Mouse (Mus musculus) limb, embryonic 15.5 days (tissue): ENCODE data around the gene Smim8. TPM values are rescaled to one million over a fixed set of nuclear protein-coding genes. Genes with fewer than 3 reads are reported as not detected.
"Not testable (repeated sequence)": the region's sequence is repeated elsewhere in the genome, so short reads cannot be mapped to it uniquely, and the experiment has no call there.

Experiments
- ATAC-seq: fragments of 200-750 bp; cut with Nextera tagmentation; 2 replicates; pipeline ENCODE4 v1.8.0; 2017; ENCODE audit warnings: low read depth, moderate TSS enrichment; ENCODE audit not compliant: insufficient number of reproducible peaks, low FRiP score, low TSS enrichment
- H3K27ac ChIP-seq: fragments of 300-500 bp; sonication (generic); 2 replicates; pipeline ENCODE4 v1.5.1; 2015; ENCODE audit warnings: moderate library complexity, mild to moderate bottlenecking, inconsistent platforms
- H3K27me3 ChIP-seq: fragments of 300-500 bp; sonication (generic); 2 replicates; pipeline ENCODE4 v1.6.1; 2015; ENCODE audit warnings: inconsistent platforms
- H3K36me3 ChIP-seq: fragments of 300-500 bp; sonication (generic); 2 replicates; pipeline ENCODE4 v1.6.1; 2015; ENCODE audit warnings: inconsistent platforms
- H3K4me1 ChIP-seq: fragments of 300-500 bp; sonication (generic); 2 replicates; pipeline ENCODE4 v1.6.1; 2015; ENCODE audit warnings: inconsistent platforms
- H3K4me2 ChIP-seq: fragments of 300-500 bp; sonication (generic); 2 replicates; pipeline ENCODE4 v1.6.1; 2015; ENCODE audit warnings: mild to moderate bottlenecking, inconsistent platforms
- H3K4me3 ChIP-seq: fragments of 300-500 bp; sonication (generic); 2 replicates; pipeline ENCODE4 v1.5.1; 2015; ENCODE audit warnings: mild to moderate bottlenecking, inconsistent platforms
- H3K9ac ChIP-seq: fragments of 300-500 bp; sonication (generic); 2 replicates; pipeline ENCODE4 v1.6.1; 2015; ENCODE audit warnings: inconsistent platforms
- H3K9me3 ChIP-seq: fragments of 300-500 bp; sonication (generic); 2 replicates; pipeline ENCODE4 v1.6.1; 2016; ENCODE audit warnings: inconsistent platforms
- WGBS: fragments of 180-500 bp; shearing (Covaris S2); methylation state at CpG from one replicate; pipeline ENCODE4 v1.1.7; 2015; 5-methylcytosine and 5-hydroxymethylcytosine counted together
- polyA plus RNA-seq: library from polyadenylated mRNA; unstranded; fragments of >200 nt; fragmentation: Nextera tagmentation; extraction: Ambion mirVana; gene quantifications from 2 replicates; pipeline ENCODE4 v1.2.1, GENCODE M21; 2015

Gene Smim8
- polyA plus RNA-seq, 1 experiment from 2014 or later = 41.1 TPM

DNA sequence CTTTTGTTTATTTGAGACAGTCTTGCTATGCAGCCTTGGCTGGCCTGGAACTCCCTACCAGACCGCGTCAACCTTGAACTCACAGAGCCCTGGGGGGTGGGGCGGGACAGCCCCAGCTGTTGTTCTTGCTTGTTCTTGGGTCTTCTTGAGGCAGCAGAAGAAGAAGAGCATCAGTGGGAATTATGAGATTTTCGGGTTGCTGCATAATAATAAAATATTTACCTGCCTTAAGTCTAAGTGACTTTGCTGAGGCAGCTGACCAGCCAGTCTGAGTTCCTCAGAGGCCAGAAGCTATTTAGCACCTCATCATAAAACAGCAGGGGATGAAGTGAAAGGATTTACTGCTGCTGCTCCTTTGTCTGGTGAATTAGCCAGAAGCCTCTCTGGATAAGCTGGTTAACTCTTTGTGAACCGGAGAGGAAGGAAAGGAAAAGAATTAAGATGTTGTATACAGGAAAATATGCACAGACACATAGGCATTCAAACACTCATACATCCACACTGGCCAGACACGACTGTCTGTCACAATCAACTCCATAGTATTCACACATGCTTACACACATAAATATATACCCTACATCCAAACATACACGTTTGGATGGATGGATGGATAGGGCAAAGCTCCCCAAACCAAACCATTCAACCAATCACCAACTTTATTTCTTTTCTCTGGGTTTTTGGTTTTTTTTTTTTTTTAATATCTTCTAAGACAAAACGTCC, 6.4 kb downstream of the Smim8 start:
- no peak for ATAC-seq
- no peak overlapping the region for H3K4me2 ChIP-seq
- WGBS = 8% methylated on average over 8 of the region's 8 CpGs

DNA sequence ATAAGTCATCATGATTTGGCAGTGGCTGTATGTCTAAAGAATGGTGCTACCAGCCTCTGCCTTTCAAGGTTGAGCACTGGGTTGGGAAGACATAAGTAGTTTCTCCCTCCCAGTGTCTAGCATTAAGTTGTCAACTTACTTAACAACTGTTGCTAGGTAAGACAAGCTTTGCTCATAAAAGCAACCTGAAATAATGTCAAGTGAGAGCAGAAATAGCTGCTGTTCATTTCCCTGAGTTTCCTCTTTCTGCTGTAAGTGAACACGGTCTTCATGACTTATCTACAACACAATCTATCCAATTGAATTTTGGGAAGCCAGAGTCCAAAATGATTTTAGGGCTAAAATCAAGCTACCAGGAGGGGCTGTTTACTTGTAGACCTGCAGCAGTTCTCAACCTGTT, 22.1 kb downstream of the Smim8 start, which contains the start of gene Gm136:
TSS of gene Gm136 (minus strand) at position 101 of the 400 bp plus-strand sequence.
- Histone ChIP-seq H3K36me3 (no peaks in the 10 kb centered on the region), H3K9me3 (no peaks in the 10 kb centered on the region), H3K4me2 (no peak within 1 kb of the TSS), H3K9ac (no peak within 1 kb of the TSS), H3K4me1 (no peaks in the 10 kb centered on the region), H3K27ac (no peak within 1 kb of the TSS), H3K27me3 (no peaks in the 10 kb centered on the region), H3K4me3 (no peak within 1 kb of the TSS)
- WGBS = 83% methylated on average over 1 of the region's 1 CpGs
- no peak for ATAC-seq

More for the DNA sequence above, 6.4 kb downstream of the Smim8 start:
- no peaks in the 10 kb centered on the region for H3K4me1 ChIP-seq
- H3K27ac ChIP-seq = no peak overlapping the region
- no peak overlapping the region for H3K4me3 ChIP-seq
- peaks cover 10% of the 10 kb centered on the region; the same call in 1 of the 2 replicates for H3K36me3 ChIP-seq
- H3K9me3 ChIP-seq = no peaks in the 10 kb centered on the region
- no peaks in the 10 kb centered on the region for H3K27me3 ChIP-seq
- H3K9ac ChIP-seq = no peak overlapping the region

DNA sequence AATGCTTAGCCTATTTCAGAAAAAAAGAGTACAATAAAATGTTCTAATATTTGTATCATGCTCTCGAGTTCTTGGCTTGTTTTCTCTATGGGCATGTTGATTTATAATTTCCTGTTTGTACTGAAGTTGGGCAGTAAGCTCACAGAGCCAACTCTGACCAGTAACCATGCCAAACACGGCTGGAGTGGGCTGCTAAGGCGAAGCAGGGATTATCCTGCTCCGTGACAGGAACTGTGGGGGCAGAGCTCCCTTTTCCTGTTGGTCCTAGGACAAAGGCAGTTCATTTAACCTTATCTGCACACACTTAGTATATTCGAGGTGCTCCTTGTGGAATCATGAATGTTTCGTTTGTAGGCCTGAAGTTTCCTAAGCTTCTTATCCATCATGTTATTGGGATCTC, 29.0 kb downstream of the Smim8 start:
- H3K27me3 ChIP-seq = no peaks in the 10 kb centered on the region
- WGBS = 48% methylated on average over 6 of the region's 6 CpGs
- no peaks in the 10 kb centered on the region for H3K9me3 ChIP-seq
- no peak overlapping the region for H3K4me2 ChIP-seq
- H3K9ac ChIP-seq = no peak overlapping the region
- ATAC-seq = no peak
- H3K4me3 ChIP-seq = no peak overlapping the region
- H3K4me1 ChIP-seq = no peaks in the 10 kb centered on the region
- no peaks in the 10 kb centered on the region for H3K36me3 ChIP-seq
- H3K27ac ChIP-seq = no peak overlapping the region

DNA sequence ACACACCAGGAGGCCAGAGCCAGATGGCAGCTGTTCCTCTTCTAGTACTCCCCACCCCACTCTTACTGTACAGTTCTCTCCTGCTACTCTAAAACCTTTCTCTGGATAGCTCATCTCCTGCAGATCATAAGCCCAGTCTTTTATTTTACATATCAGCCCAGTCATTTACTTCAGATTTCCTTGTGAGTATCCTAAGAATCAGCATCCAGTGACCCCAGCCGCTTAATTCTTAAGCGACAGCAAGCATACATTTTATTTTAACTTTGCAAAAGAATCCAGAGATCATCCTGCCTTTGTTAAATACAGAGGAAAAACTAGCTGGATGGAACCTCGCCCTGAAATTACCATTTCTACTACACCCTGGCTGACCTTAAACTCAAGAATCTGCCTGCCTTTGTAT, 43.8 kb downstream of the Smim8 start:
- WGBS = 77% methylated on average over 3 of the region's 3 CpGs
- peaks cover 5% of the 10 kb centered on the region for H3K27me3 ChIP-seq
- no peak overlapping the region for H3K4me3 ChIP-seq
- no peak overlapping the region for H3K9ac ChIP-seq
- peaks cover 6% of the 10 kb centered on the region; the same call in 1 of the 2 replicates for H3K4me1 ChIP-seq
- H3K9me3 ChIP-seq = no peaks in the 10 kb centered on the region
- no peak for ATAC-seq
- no peak overlapping the region for H3K4me2 ChIP-seq
- no peaks in the 10 kb centered on the region for H3K36me3 ChIP-seq
- no peak overlapping the region for H3K27ac ChIP-seq

DNA sequence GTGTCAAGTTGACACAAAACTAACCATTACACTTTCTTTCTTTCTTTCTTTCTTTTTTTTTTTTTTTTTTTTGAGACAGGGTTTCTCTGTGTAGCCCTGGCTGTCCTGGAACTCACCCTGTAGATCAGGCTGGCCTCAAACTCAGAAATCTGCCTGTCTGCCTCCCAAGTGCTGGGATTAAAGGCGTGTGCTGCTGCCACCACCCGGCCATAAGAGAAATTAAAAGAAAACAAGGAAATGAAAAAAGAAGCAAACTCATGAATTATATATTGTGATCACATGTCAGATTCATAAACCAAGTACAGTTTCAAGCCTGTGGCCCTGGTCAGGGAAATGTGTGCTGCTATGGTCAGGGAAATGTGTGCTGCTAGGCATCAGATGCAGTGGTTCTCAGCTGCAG, 44.8 kb downstream of the Smim8 start:
- not testable (repeated sequence) for H3K4me1 ChIP-seq, H3K27ac ChIP-seq
- WGBS = 31% methylated on average over 2 of the region's 2 CpGs

DNA sequence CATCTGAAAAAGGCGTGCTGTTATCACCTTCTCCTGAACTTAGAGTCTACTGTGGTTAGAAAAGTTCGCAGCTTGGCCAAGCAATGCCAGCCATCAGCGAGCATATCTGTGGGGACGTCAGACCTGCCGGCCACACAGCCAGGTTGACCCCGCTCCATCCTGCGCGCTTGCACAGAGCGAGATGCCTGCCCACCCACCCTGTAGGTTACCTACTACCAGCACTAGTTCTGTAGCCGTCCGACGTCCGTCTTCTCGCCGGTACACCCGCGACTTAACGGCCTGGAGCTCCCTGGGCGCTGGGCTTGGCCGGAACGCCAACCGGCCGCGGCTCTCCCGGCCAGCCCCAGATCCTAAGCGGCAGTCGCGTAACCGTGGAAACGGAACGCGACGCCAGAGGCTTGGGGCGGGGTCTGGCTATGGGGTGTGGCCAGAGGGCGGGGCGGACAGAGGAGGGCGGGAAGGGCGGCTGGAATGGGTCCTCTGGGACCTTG, 48.3 kb downstream of the Smim8 start, which contains the start of gene Cfap206:
TSS of gene Cfap206 (minus strand) at position 356 of the 491 bp plus-strand sequence.
- WGBS = 1% methylated on average over 38 of the region's 38 CpGs
- Histone ChIP-seq H3K9me3 (no peaks in the 10 kb centered on the region), H3K36me3 (no peaks in the 10 kb centered on the region), H3K9ac (no peak within 1 kb of the TSS), H3K27ac (no peak within 1 kb of the TSS), H3K4me1 (peaks cover 6% of the 10 kb centered on the region; the same call in 1 of the 2 replicates), H3K4me2 (peak within 1 kb of the TSS; percentile 93), H3K27me3 (peaks cover 5% of the 10 kb centered on the region), H3K4me3 (peak within 1 kb of the TSS; percentile 50)
- 0 out of 2 replicates have a peak, but pooled peaks have one; percentile 69 for ATAC-seq

More for the DNA sequence above, 44.8 kb downstream of the Smim8 start:
- H3K4me2 ChIP-seq, H3K27me3 ChIP-seq, H3K36me3 ChIP-seq, H3K9ac ChIP-seq, H3K4me3 ChIP-seq, H3K9me3 ChIP-seq, ATAC-seq: not testable (repeated sequence)

DNA sequence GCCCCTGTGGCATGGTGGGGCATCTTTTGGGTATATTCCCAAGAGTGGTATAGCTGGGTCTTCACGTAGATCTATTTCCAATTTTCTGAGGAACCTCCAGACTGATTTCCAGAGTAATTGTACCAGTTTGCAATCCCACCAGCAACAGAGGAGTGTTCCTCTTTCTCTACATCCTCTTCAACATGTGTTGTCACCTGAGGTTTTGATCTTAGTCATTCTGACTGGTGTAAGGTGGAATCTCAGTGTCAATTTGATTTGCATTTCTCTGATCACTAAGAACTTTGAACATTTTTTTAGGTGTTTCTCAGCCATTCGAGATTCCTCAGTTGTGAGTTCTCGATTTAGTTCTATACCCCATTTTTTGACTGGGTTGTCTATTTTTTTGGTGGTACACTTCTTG, 52.5 kb downstream of the Smim8 start:
- not testable (repeated sequence) for H3K4me1 ChIP-seq, H3K4me2 ChIP-seq, H3K36me3 ChIP-seq, H3K27me3 ChIP-seq, H3K4me3 ChIP-seq, H3K9me3 ChIP-seq, H3K9ac ChIP-seq, ATAC-seq, H3K27ac ChIP-seq
- 85% methylated on average over 3 of the region's 3 CpGs for WGBS

DNA sequence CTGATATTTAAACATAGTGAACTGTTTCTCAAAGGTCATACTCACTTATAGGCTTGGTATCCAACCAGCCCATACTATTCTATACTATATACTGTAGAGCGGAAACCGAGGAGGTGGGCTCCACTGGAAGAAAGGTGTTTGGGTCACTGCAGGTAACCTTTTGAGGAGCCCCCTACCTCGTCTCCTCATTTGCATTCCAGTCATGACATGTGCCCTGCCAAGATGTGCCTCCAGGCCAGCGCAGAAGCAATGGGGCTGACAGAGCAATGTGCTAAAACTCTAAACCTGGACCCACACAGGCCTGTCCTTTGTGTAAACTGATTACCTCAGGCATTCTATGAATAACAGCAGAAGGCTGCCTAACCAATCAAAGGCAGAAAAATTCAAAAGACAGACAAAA, 53.9 kb downstream of the Smim8 start:
- WGBS = 56% methylated on average over 4 of the region's 4 CpGs
- ATAC-seq = no peak
- no peak overlapping the region for H3K4me2 ChIP-seq
- no peak overlapping the region for H3K4me3 ChIP-seq
- H3K9me3 ChIP-seq = no peaks in the 10 kb centered on the region
- H3K27me3 ChIP-seq = no peaks in the 10 kb centered on the region
- H3K9ac ChIP-seq = no peak overlapping the region
- no peaks in the 10 kb centered on the region for H3K36me3 ChIP-seq
- no peaks in the 10 kb centered on the region for H3K4me1 ChIP-seq
- no peak overlapping the region for H3K27ac ChIP-seq

DNA sequence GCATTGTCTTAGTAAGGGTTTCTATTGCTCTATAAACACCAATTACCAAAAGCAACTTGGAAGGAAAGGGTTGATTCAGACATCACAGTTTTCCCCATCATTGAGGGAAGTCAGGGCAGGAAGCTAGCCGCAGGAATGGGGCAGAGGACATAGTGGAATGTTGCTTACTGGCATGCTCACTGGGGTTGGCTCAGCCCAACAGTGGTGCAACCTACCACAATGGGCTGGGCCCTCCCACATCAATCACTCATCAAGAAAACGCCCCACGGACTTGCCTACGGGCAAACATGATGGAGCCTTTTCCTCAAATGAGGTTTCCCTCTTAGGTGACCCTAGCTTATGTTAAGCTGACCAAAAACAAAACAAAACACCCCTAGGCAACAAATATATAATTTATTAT, 55.0 kb downstream of the Smim8 start:
- no peak overlapping the region for H3K9ac ChIP-seq
- WGBS = 67% methylated on average over 4 of the region's 4 CpGs
- H3K27ac ChIP-seq = no peak overlapping the region
- no peaks in the 10 kb centered on the region for H3K9me3 ChIP-seq
- H3K4me3 ChIP-seq = no peak overlapping the region
- no peaks in the 10 kb centered on the region for H3K27me3 ChIP-seq
- H3K4me1 ChIP-seq = no peaks in the 10 kb centered on the region
- ATAC-seq = no peak
- no peaks in the 10 kb centered on the region for H3K36me3 ChIP-seq
- H3K4me2 ChIP-seq = no peak overlapping the region

DNA sequence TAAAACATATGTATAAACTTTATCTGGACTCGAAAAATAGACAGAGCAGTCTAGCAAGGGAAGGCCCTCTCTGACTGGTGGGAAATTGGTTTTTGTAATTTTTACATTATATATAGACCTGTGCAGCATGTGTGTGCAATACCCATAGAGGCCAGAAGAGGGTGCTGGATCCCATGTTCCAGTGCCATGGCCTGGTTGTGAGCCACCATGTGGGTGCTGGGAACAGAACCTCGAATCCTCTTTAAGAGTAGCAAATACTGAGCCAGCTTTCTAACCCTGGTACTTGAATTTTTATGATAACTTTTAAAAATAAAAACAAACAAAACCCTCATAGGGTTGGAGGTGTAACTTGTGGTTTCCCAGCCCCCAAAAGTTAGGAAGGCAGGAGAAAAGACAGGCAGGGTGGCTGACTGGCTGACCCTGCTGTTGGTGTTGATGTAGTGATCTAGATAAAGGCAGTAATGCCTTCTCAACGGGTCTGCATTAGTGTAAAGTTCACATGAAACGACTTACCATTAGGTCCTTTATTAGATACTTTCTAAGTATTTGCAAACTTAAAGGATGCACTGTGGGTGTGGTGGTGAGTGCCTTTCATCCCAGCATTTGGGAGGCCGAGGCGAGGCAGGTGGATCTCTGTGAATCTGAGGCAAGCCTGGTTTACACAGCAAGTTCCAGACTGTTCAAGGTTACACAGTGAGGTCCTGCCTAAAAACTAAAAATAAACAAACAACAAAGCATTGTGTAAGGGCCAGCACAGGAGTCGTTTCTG, 57.9 kb downstream of the Smim8 start:
- no peaks in the 10 kb centered on the region for H3K36me3 ChIP-seq
- no peak overlapping the region for H3K27ac ChIP-seq
- no peaks in the 10 kb centered on the region for H3K9me3 ChIP-seq
- H3K27me3 ChIP-seq = no peaks in the 10 kb centered on the region
- ATAC-seq = no peak
- H3K9ac ChIP-seq = no peak overlapping the region
- no peak overlapping the region for H3K4me3 ChIP-seq
- no peaks in the 10 kb centered on the region for H3K4me1 ChIP-seq
- WGBS = 87% methylated on average over 7 of the region's 7 CpGs
- no peak overlapping the region for H3K4me2 ChIP-seq

DNA sequence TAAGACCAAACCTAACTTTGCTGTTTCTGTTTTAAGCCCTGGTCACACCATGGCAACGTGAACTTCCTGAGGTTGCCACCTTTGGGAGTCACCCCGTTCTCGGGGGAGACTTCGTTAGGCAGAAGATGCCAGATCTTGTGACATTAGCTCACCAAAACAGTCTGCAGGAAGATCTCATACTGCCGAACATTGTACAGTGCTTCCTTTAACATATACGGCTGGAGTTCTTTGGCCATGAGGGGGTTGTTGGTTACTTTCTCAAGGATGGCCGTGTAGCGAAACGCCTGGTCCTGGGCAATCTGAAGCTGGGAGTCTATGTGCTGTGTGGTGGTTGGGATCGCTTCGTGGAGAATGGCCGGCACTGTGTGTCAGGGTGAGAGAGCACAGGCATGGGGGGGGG, 58.8 kb downstream of the Smim8 start:
- Histone ChIP-seq H3K27me3 (no peaks in the 10 kb centered on the region), H3K4me3 (no peak overlapping the region), H3K4me2 (no peak overlapping the region), H3K9me3 (no peaks in the 10 kb centered on the region), H3K4me1 (no peaks in the 10 kb centered on the region), H3K36me3 (no peaks in the 10 kb centered on the region), H3K27ac (no peak overlapping the region), H3K9ac (no peak overlapping the region)
- WGBS = 97% methylated on average over 12 of the region's 12 CpGs
- no peak for ATAC-seq
